ENCODE assay signal across 10 mouse cellular contexts in genomic region chr11:5562625-5563268, GRCm38 (mm10). TPM values are rescaled to one million over a fixed set of nuclear protein-coding genes. Genes with fewer than 3 reads are reported as not detected.
DNase-seq lines count a peak whose midpoint lies in the region; ATAC-seq lines count a peak whose summit lies in the region.
"Had no signal": no experiment of that assay in that cellular context is flagged by ENCODE, and none has a peak within 500 bp of the region (broad histone marks: within the 10 kb centered on the region; RNA-seq: fewer than 3 reads in every experiment).

No protein-coding gene starts in this region.

- ATAC-seq in megakaryocyte progenitor cell, adult 5-6 weeks (replicated peaks; ENCODE audit: poor library complexity), result peak; percentile 23; the same call in 1 of the 2 replicates
- no peak for ATAC-seq in erythroblast, adult 5-6 weeks (replicated peaks; ENCODE audit: low FRiP score, poor library complexity, severe bottlenecking)

- DNase-seq in embryo, embryonic 10 days (ENCODE audit: low spot score), result peak; percentile 41
- DNase-seq in embryo, embryonic 9.5 days (ENCODE audit: extremely low spot score), result no peak
- peak; percentile 25 for DNase-seq in right cerebral cortex, postnatal 4 days
- no peak for DNase-seq in right cerebral cortex, adult 18-20 months
- no peak for DNase-seq in frontal cortex, postnatal 10 days (ENCODE audit: low spot score in 2 of 2)
- no peak for DNase-seq in cerebellum, postnatal 4 days (ENCODE audit: low spot score in 2 of 2)
- DNase-seq: cerebellum, adult 8-10 months; kidney, adult 9 months had no signal

RNA-seq across cellular contexts. Expression of gene Ankrd36, which starts 6.7 kb away (rescaled TPM):
- total RNA-seq in megakaryocyte progenitor cell, adult 5-6 weeks (2015), result not detected in 2 replicates
- 0.10 TPM in 1 of 2 replicates, not detected in the other for total RNA-seq in megakaryocyte progenitor cell, adult 5-6 weeks (2017)
- 0.63 TPM in 1 of 2 replicates, not detected in the other for total RNA-seq in erythroblast, adult 5-6 weeks (2015; ENCODE audit: low replicate concordance)
- 4.6 TPM in 2 replicates for total RNA-seq in erythroblast, adult 5-6 weeks (2017; ENCODE audit: low replicate concordance)

RNA-seq across cellular contexts. Expression of gene Ccdc117, which starts 20.8 kb away (rescaled TPM):
- total RNA-seq in megakaryocyte progenitor cell, adult 5-6 weeks (2015), result 17.1 and 19.2 TPM in 2 replicates
- 29.4 and 32.9 TPM in 2 replicates for total RNA-seq in megakaryocyte progenitor cell, adult 5-6 weeks (2017)
- 2.7 and 5.6 TPM in 2 replicates for total RNA-seq in erythroblast, adult 5-6 weeks (2015; ENCODE audit: low replicate concordance)
- 9.5 and 10.4 TPM in 2 replicates for total RNA-seq in erythroblast, adult 5-6 weeks (2017; ENCODE audit: low replicate concordance)

RNA-seq across cellular contexts. Expression of gene Xbp1, which starts 42.3 kb away (rescaled TPM):
- 215 and 235 TPM in 2 replicates for total RNA-seq in megakaryocyte progenitor cell, adult 5-6 weeks (2015)
- total RNA-seq in megakaryocyte progenitor cell, adult 5-6 weeks (2017), result 165 and 167 TPM in 2 replicates
- 68.1 and 83.8 TPM in 2 replicates for total RNA-seq in erythroblast, adult 5-6 weeks (2015; ENCODE audit: low replicate concordance)
- total RNA-seq in erythroblast, adult 5-6 weeks (2017; ENCODE audit: low replicate concordance), result 42.5 and 50.8 TPM in 2 replicates

Comparison
In these comparisons a context has a peak if more than half of its experiments do, and no peak if none do; other contexts are left out.
1. DNase-seq: peak in embryo, embryonic 10 days (single experiment) and right cerebral cortex, postnatal 4 days (single experiment); none in embryo, embryonic 9.5 days (single experiment), right cerebral cortex, adult 18-20 months (single experiment), frontal cortex, postnatal 10 days (0 of 2) and cerebellum, postnatal 4 days (0 of 2).